Mouse (Mus musculus): ENCODE results near the gene Spin2d. TPM values are rescaled to one million over a fixed set of nuclear protein-coding genes. Genes with fewer than 3 reads are reported as not detected.
"Not testable (repeated sequence)": the region's sequence is repeated elsewhere in the genome, so short reads cannot be mapped to it uniquely, and the experiment has no call there.

Spin2d gene
- not detected in 2 replicates for polyA plus RNA-seq (2015; fragmentation: Nextera tagmentation; extraction: Ambion mirVana)

DNA sequence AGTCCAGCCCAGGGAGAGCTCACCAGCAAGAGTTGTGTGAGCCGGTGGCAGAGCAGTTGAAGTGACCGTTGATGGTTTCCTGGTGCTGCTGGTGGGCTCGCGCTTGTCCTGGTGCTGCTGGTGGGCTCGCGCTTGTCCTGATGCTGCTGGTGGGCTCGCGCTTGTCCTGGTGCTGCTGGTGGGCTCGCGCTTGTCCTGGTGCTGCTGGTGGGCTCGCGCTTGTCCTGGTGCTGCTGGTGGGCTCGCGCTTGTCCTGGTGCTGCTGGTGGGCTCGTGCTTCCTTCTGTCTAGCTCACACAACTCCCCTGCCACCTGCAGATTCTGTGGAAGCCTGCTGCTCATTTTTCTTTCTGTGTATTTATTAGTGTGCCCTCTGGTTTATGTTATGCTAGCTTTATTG lies at the start of gene Spin2d:
Spin2d (minus strand) TSS at position 101 of the 400 bp plus-strand sequence.
- not testable (repeated sequence) for H3K9me3 ChIP-seq (replicated peaks); H3K9ac ChIP-seq (replicated peaks); H3K27ac ChIP-seq (replicated peaks); ATAC-seq (ENCODE audit: low FRiP score); H3K4me3 ChIP-seq (replicated peaks); H3K4me2 ChIP-seq; H3K27me3 ChIP-seq (replicated peaks); H3K36me3 ChIP-seq; H3K4me1 ChIP-seq
- 89% methylated on average over 8 of the region's 15 CpGs for WGBS

GRCm38 (mm10) chrX:73225365-73225764 lies 48.6 kb upstream of the Spin2d start:
- no peaks in the 10 kb centered on the region for H3K9me3 ChIP-seq (replicated peaks)
- H3K4me3 ChIP-seq (replicated peaks): no peak overlapping the region
- H3K27me3 ChIP-seq (replicated peaks): no peaks in the 10 kb centered on the region
- H3K27ac ChIP-seq (replicated peaks): no peak overlapping the region
- 48% methylated on average over 1 of the region's 1 CpGs for WGBS
- no peak for ATAC-seq (ENCODE audit: low FRiP score)
- no peak overlapping the region for H3K9ac ChIP-seq (replicated peaks)
- no peak overlapping the region for H3K4me2 ChIP-seq
- H3K4me1 ChIP-seq: 0 out of 2 replicates have a peak, but pooled peaks cover under 1% of the 10 kb centered on the region
- H3K36me3 ChIP-seq: no peaks in the 10 kb centered on the region

DNA sequence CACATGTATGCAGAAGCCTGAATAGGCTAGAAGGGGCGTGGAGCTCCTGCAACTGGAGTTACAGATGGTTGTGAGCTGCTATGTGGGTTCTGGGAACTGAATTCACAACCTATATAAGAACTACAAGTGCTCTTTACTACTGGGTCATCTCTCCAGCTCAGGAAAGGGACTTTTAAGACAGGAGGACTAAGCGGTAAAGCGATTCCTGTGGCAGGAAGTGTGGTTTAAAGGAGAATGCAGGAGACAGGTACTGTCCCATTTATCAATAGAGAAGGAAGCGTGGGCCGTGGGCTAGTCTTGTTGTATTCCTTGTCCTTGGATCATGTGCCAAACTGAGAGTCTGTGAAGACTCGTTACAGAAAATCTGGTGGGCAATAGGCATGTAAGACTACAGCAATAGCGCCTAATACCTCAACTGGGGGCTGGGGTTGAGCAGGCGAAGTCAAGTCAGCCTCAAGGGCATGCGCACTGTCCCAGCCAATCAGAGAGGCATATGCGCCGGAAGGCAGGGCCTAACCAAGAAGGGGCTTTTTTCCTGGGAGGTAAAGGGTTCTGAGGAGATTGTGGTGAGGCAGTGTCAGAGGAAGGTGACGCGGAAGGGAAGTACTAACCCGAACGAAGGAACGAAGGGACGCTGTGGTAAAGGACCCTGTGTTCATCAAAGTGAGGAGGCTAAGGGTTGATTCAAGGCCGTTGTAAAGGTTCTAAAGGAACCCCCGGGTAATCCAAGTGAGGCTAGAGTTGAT lies 37.2 kb upstream of the Spin2d start, which contains the start of gene Xlr4b:
Xlr4b (plus strand) TSS at position 515 of the 746 bp plus-strand sequence.
- ATAC-seq (ENCODE audit: low FRiP score); H3K9me3 ChIP-seq (replicated peaks); H3K4me2 ChIP-seq; H3K27me3 ChIP-seq (replicated peaks); H3K9ac ChIP-seq (replicated peaks); H3K4me3 ChIP-seq (replicated peaks); H3K27ac ChIP-seq (replicated peaks); H3K36me3 ChIP-seq; H3K4me1 ChIP-seq: not testable (repeated sequence)
- 83% methylated on average over 19 of the region's 19 CpGs for WGBS

DNA sequence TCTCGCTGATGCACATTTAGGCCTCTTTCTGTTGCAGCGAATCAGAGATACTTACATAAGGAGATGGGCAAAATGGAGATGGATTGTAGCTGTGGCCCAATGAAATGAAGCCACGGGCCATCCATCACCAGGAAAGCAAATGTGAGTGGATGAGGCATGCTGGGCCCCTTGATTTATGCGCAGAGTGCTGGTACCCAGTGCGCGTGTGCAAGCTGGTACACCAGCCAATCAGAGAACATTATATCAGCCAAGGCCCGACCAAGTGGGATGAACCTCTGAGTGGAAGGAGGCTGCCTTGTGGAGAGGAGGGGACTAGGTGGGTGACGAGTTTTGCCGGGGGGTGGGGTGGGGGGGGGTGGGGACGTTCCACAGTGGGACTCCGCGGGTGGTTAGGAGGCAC lies 15.1 kb upstream of the Spin2d start, which contains the start of gene Xlr3b:
Xlr3b (plus strand) TSS at position 274 of the 400 bp plus-strand sequence.
- not testable (repeated sequence) for H3K4me1 ChIP-seq; H3K9ac ChIP-seq (replicated peaks); H3K9me3 ChIP-seq (replicated peaks); H3K27ac ChIP-seq (replicated peaks); H3K27me3 ChIP-seq (replicated peaks); H3K4me3 ChIP-seq (replicated peaks); H3K36me3 ChIP-seq; H3K4me2 ChIP-seq
- peak; percentile 80; the same call in 1 of the 2 replicates for ATAC-seq (ENCODE audit: low FRiP score)
- WGBS: 80% methylated on average over 12 of the region's 12 CpGs

GRCm38 (mm10) chrX:73149350-73149749 lies 27.4 kb downstream of the Spin2d start, which contains the start of gene DXBay18:
TSS of gene DXBay18 (minus strand) at chrX:73149450.
- H3K27ac ChIP-seq (replicated peaks); H3K36me3 ChIP-seq; H3K4me1 ChIP-seq; H3K9ac ChIP-seq (replicated peaks); ATAC-seq (ENCODE audit: low FRiP score); H3K4me3 ChIP-seq (replicated peaks); H3K9me3 ChIP-seq (replicated peaks); H3K27me3 ChIP-seq (replicated peaks); H3K4me2 ChIP-seq: not testable (repeated sequence)
- no CpG with 5 or more reads among the region's 7 CpGs for WGBS

- not testable (repeated sequence) for H3K4me2 ChIP-seq; H3K4me1 ChIP-seq; H3K9ac ChIP-seq (replicated peaks); ATAC-seq (ENCODE audit: low FRiP score); H3K36me3 ChIP-seq; H3K27me3 ChIP-seq (replicated peaks); H3K27ac ChIP-seq (replicated peaks); H3K9me3 ChIP-seq (replicated peaks); H3K4me3 ChIP-seq (replicated peaks)
- WGBS: no CpG with 5 or more reads among the region's 20 CpGs
Measured at GRCm38 (mm10) chrX:73148496-73148895, 28.3 kb downstream of the Spin2d start, which contains the start of gene Xlr5b. TSS of gene Xlr5b (plus strand) at chrX:73148796.

DNA sequence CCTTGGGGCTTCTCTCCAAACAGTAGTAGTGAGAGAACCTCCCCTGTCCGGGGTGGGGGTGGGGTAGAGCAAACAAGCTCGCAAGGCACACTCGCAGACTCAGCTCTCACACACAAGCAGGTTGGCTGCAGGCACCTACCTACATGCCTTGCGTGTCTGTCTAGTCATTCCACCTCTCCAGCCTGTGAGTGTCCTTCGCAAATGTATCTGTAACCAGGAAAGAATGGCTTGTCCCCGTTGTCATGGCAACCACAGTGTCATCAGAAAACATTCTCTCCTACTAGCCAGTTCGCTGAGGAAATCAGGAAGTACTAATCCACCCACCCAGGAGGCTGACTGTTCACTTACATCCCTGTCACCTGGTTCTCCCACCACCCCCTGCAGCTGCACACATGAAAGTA lies 33.6 kb downstream of the Spin2d start:
- H3K27ac ChIP-seq (replicated peaks): not testable (repeated sequence)
- WGBS: no CpG with 5 or more reads among the region's 7 CpGs
- peak; percentile 73 for ATAC-seq (ENCODE audit: low FRiP score)

More for the DNA sequence above, 33.6 kb downstream of the Spin2d start:
- not testable (repeated sequence) for H3K4me3 ChIP-seq (replicated peaks); H3K9me3 ChIP-seq (replicated peaks); H3K36me3 ChIP-seq; H3K4me2 ChIP-seq; H3K27me3 ChIP-seq (replicated peaks); H3K4me1 ChIP-seq; H3K9ac ChIP-seq (replicated peaks)

Other genes with a start within 250 kb of the Spin2d start
- 1.1 and 1.4 TPM in 2 replicates for gene Zfp185, start 189.7 kb downstream of the Spin2d start, polyA plus RNA-seq (2015; fragmentation: Nextera tagmentation; extraction: Ambion mirVana)
- 0.23 TPM in 2 replicates for gene Pnma5, start 139.9 kb downstream of the Spin2d start, polyA plus RNA-seq (2015; fragmentation: Nextera tagmentation; extraction: Ambion mirVana)
- 4.5 and 6.0 TPM in 2 replicates for gene Pnma3, start 112.2 kb downstream of the Spin2d start, polyA plus RNA-seq (2015; fragmentation: Nextera tagmentation; extraction: Ambion mirVana)
- 0.29 and 4.0 TPM in 2 replicates for gene Xlr4a, start 94.5 kb downstream of the Spin2d start, polyA plus RNA-seq (2015; fragmentation: Nextera tagmentation; extraction: Ambion mirVana)
- 4.2 TPM in 2 replicates for gene Xlr3a, start 79.9 kb downstream of the Spin2d start, polyA plus RNA-seq (2015; fragmentation: Nextera tagmentation; extraction: Ambion mirVana)
- gene Gm14685, start 59.9 kb downstream of the Spin2d start, polyA plus RNA-seq (2015; fragmentation: Nextera tagmentation; extraction: Ambion mirVana): 0.84 TPM in 1 of 2 replicates, not detected in the other
- gene Xlr5b, start 28.2 kb downstream of the Spin2d start, polyA plus RNA-seq (2015; fragmentation: Nextera tagmentation; extraction: Ambion mirVana): not detected in 2 replicates
- gene DXBay18, start 27.5 kb downstream of the Spin2d start, polyA plus RNA-seq (2015; fragmentation: Nextera tagmentation; extraction: Ambion mirVana): 0.59 TPM in 1 of 2 replicates, not detected in the other
- 16.5 and 19.9 TPM in 2 replicates for gene Xlr3b, start 15.2 kb upstream of the Spin2d start, polyA plus RNA-seq (2015; fragmentation: Nextera tagmentation; extraction: Ambion mirVana)
- gene Xlr4b, start 37.3 kb upstream of the Spin2d start, polyA plus RNA-seq (2015; fragmentation: Nextera tagmentation; extraction: Ambion mirVana): 0.37 and 3.1 TPM in 2 replicates
- gene F8a, start 51.3 kb upstream of the Spin2d start, polyA plus RNA-seq (2015; fragmentation: Nextera tagmentation; extraction: Ambion mirVana): 31.3 and 35.3 TPM in 2 replicates
- gene Xlr4c, start 66.1 kb upstream of the Spin2d start, polyA plus RNA-seq (2015; fragmentation: Nextera tagmentation; extraction: Ambion mirVana): 0.12 and 2.3 TPM in 2 replicates
- gene Xlr3c, start 88.4 kb upstream of the Spin2d start, polyA plus RNA-seq (2015; fragmentation: Nextera tagmentation; extraction: Ambion mirVana): 0.22 and 0.41 TPM in 2 replicates
- 0.20 TPM in 1 of 2 replicates, not detected in the other for gene Xlr5a, start 116.0 kb upstream of the Spin2d start, polyA plus RNA-seq (2015; fragmentation: Nextera tagmentation; extraction: Ambion mirVana)
- not detected in 2 replicates for gene Xlr5c, start 116.0 kb upstream of the Spin2d start, polyA plus RNA-seq (2015; fragmentation: Nextera tagmentation; extraction: Ambion mirVana)
- not detected in 2 replicates for gene Gm45015, start 159.9 kb upstream of the Spin2d start, polyA plus RNA-seq (2015; fragmentation: Nextera tagmentation; extraction: Ambion mirVana)
- gene Zfp275, start 165.6 kb upstream of the Spin2d start, polyA plus RNA-seq (2015; fragmentation: Nextera tagmentation; extraction: Ambion mirVana): 8.9 and 9.8 TPM in 2 replicates
- gene Gm18336, start 221.7 kb upstream of the Spin2d start, polyA plus RNA-seq (2015; fragmentation: Nextera tagmentation; extraction: Ambion mirVana): not detected in 2 replicates
- 1.2 and 1.3 TPM in 2 replicates for gene Zfp92, start 234.1 kb upstream of the Spin2d start, polyA plus RNA-seq (2015; fragmentation: Nextera tagmentation; extraction: Ambion mirVana)